Mouse (Mus musculus) kidney, adult 2 months (tissue): ENCODE measurements around the gene Pex10.

Experiments
- CTCF ChIP-seq: fragments of 200-500 bp; conservative IDR thresholded peaks from 2 replicates; pipeline ENCODE4 v1.5.1; 2011; ENCODE audit warnings: low read depth, mild to moderate bottlenecking, control low read depth, low read length, moderate library complexity, mixed read lengths; ENCODE audit not compliant: insufficient read depth, insufficient read length
- POLR2A ChIP-seq: fragments of 200-500 bp; IDR thresholded peaks from one replicate; pipeline ENCODE4 v1.6.1; 2011; ENCODE audit warnings: low read depth, low read length, control low read depth

DNA sequence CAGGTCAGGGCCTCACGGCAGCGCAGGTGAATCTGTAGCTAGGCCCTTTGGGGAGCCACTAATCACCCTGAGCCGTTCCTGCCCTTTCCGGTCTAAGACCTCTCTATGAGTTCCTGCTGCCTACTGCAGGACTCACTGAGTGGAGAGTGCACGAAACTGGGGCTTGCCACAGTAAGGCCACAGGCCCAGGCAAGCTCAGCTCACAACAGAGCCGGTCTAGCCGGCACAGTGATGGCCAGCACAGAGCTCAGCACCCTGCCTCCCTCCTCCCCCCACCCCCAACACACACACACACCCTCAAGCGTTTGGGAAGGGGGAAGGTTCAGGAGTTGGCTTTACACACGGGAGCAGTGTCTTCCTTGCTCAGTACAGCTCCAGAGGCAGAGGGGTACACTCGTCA is 8.5 kb upstream of the Pex10 start:
- no peak for TF ChIP-seq POLR2A
- no peak for TF ChIP-seq CTCF
